Mouse (Mus musculus) adrenal gland, adult 18-20 months (tissue): ENCODE results near the gene Ttll5. TPM values are rescaled to one million over a fixed set of nuclear protein-coding genes. Genes with fewer than 3 reads are reported as not detected.

Experiments
- DNase-seq, 2 experiments: peaks; one replicate each; pipeline ENCODE4 v3.0.0; 2021 to 2022; ENCODE audit warnings: low spot score in 2 of 2
- total RNA-seq, 2 experiments: library from RNA; stranded (reverse); gene quantifications; 1 replicate in 1 of 2; 2 replicates in 1 of 2; pipeline ENCODE4 v1.2.3; 2021

The Ttll5 gene
- total RNA-seq, 2 experiments from 2014 or later = 19.2 to 20.2 TPM

- DNase-seq = no peak
Observed at GRCm38 (mm10) chr12:85837765-85838164, 13.3 kb downstream of the Ttll5 start.

DNA sequence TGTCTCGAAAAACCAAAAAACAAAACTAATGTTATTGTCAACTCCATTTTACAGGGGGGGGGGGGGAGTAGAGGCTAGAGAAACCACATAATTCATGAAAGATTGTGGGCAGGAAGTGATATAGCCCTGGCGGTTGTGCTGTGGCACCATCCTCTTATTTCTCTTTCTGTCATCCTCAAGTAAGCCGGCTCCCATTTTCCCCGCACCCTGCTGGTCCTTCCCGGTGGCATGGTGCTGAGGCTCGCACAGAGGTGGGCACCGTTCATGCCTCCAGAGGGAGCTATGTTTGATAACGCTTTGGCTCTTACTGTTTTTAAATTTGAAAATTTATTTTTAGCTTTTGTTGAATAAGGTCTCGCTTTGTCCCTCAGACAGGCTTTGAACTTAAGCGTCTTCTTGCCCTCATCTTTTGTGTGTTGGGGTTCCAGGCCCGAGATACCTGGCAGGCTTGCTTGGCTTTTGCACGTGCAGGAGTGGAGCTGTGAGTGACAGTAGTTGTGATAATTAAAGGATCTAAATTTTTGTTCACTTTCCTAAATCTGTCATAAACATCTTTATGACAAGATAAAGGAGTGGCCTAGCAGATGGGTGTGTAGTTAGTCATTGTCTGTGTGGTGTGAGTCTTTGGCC, 15.0 kb downstream of the Ttll5 start:
- no peak for DNase-seq

- peak; percentile 21 to 24 for DNase-seq
Observed at GRCm38 (mm10) chr12:85848164-85848958, 23.9 kb downstream of the Ttll5 start.

DNA sequence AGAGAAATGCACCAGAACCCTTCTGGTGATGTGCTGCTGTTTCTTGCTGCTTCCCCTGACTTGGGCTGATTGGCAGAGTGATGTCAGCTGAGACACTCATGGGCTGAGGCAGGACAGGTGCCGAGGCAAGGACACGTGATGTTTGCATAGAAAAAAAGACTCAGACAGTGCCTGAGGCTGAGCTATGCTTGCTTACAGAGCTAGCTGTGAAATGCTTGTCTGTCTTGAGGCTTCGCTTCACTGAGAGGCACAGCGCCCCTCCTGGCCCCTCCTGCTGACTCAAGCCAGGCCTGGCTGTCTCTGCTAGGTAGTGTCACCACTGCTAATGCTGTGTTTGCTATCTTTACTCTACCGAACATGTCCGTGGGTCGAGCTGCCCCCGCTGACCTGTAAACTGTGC, 26.2 kb downstream of the Ttll5 start:
- DNase-seq = no peak

DNA sequence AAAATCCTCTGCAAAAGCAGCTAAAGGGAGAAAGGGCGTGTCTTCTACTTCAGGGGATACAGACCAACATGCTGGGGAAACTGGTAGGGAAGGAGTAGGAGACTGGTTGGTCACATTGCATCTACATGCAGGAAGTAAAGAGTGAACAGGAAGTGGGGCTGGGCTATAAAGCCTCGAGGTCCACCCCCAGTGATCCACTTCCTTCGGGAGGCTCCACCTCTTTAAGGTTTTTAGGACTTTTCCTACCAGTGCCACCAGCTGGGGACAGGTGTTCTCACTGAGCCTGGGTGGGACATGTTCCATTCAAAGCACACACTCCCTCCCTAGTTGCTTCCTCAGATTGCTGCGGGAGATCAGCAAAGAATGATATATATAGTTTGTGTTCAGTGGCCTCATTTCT, 29.4 kb downstream of the Ttll5 start:
- DNase-seq = no peak

- no peak for DNase-seq
Observed at GRCm38 (mm10) chr12:85854271-85854670, 29.8 kb downstream of the Ttll5 start.

GRCm38 (mm10) chr12:85857300-85857699, 32.8 kb downstream of the Ttll5 start:
- DNase-seq = no peak

DNA sequence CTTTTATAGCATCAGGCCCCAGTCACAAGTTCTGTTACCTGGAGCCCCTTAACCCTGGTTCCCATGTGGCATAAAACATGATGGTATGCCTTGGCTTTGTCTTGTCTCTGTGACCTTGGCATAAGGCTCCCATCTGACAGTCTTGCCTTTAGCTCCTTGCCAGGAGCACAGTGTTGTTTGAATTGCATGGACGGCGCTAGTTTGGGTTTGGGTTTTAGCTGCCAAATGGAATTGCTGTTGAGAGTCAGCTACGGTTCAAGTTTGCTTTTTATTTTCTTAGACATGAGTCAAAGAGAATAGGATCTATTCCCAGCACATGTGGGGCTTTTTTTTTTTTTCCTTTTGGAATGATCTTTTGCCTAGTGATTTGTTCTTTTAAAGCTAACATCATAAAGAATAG, 34.7 kb downstream of the Ttll5 start:
- DNase-seq = no peak

DNA sequence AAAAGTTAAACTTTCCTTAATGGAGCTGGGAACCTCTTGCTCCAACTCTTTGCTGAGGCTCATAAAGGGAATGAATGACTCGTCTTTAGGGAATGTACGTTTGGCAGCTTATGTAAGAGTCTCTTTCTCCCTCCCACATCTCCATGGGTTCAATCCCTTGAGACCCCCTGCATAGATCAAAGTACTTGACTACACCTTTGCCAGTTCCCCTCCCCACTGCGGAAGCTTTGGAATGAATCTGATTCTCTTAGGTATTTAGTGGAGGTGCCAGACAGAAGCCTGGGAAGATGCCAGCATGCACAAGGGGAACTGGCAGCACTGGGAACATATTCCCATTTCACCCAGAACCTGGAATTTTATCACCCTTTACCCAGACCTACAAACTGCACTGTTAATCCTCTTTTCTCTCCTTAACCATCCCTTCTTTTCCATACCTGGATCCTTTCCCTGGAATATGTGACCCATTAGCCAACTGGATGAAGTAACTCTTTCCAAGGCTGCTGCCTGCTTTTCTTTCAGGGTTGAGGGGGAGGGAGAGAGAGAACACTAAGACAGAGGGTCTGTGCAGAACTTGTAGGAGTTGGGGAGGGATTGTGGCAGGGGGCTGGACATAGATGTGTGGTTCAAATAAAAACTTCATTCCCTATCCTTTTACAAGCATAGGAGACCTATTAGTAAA, 35.2 kb downstream of the Ttll5 start:
- DNase-seq = no peak

DNA sequence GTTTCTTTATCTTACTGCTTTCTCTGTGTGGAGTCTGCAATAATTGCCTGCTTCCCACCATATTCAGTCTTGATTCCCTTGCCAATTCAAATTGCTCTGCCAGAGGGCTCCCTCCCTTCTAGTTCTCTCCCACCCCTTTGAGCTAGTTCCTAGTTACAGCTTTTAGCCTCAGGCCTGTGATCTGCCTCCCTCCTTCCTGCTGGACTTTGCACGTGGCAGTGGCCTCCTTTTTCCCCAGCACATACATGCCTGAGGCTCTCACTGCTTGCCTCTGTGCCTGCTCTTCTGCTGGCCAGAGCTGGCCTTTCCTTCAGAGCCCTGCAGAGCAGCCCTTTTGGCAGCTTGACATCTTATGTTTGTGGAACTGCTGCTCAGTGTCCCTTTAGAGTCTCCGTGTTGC, 38.1 kb downstream of the Ttll5 start:
- no peak for DNase-seq

GRCm38 (mm10) chr12:85865526-85865925, 41.1 kb downstream of the Ttll5 start:
- no peak for DNase-seq

DNA sequence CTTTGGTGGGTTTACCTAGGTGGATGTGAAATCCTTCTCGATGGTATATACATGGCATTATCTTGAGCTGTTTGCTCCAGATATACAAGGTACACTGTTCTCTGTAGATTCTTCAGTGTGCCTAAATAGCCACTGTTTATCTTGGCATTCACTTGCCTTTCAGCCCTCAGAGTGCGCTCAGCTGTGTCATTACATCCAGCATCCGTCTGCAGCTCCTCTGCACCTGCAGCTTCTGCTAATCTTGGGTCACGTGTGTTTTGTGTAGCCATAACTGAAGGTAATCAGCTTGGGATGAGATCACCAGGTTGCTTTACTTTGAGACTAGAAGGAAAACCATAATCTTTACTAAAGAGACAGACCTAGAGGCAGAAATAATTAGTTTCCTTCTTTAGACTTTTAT, 42.2 kb downstream of the Ttll5 start:
- DNase-seq = no peak

GRCm38 (mm10) chr12:85867125-85867524, 42.7 kb downstream of the Ttll5 start:
- no peak for DNase-seq

- peak in 1 of 2 experiments; percentile 16 for DNase-seq
Observed at GRCm38 (mm10) chr12:85869423-85869822, 45.0 kb downstream of the Ttll5 start.

DNA sequence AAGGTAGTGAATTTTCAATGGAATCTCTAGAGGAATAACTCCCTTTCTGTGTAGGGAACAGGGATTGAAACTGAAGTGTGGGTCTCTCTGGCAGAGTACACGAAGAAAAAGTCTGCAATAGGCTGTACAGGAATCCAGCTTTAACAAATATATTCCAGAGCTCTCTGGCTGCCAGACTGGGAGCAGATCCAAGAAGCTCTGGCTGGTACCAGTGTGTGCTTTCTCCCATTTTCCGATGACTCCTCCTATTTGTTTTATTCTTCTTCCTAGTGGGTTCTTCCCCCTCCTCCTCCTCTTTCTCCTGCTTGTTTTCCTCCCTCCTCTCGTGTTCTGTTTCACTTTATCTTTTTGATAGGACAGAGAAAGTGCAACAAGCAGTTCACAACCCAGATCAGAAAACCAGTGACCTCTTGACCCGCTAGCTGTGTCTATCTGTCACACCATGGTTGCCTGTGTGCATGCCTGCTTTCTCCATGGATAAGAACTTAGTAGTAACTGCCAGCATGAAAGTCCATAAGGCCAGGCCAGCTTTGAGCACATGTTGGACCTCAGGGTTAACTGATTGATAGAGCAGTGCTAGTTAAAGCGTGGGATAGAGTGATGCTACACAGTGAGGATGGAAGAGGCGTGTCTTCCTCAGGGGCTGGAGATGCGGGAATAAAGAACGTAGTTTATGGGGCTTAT, 55.3 kb downstream of the Ttll5 start:
- DNase-seq = no peak

GRCm38 (mm10) chr12:85885024-85885423, 60.6 kb downstream of the Ttll5 start:
- no peak for DNase-seq

- no peak for DNase-seq
Observed at GRCm38 (mm10) chr12:85890054-85890453, 65.6 kb downstream of the Ttll5 start.

GRCm38 (mm10) chr12:85903986-85904385, 79.5 kb downstream of the Ttll5 start:
- DNase-seq = no peak

- DNase-seq = no peak
Observed at GRCm38 (mm10) chr12:85905666-85906065, 81.2 kb downstream of the Ttll5 start.

- no peak for DNase-seq
Observed at GRCm38 (mm10) chr12:85907896-85908295, 83.4 kb downstream of the Ttll5 start.

DNA sequence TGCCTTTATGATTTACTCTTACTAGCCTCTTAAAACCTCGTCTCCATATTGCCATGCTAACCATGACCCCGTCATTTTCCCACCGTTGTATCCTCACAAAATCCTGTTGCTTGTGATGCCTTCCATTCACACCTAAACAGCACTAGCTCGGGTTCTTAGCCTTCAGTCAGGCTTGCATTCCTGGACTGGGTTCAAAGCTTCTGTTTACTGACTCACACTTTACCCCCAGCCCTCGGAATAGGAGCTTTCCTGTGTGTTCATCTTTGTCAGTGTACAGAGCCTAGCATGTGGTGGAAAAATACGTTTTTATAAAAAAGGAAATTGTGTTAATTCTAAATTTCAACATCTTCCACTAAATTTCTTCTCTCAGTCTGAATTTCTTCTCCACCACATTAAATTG, 86.4 kb downstream of the Ttll5 start:
- no peak for DNase-seq
